Mouse (Mus musculus) cerebral cortex, adult 2 months (tissue): ENCODE measurements around the gene Cdkal1.

ENCODE experiments used
- WGBS: fragments of 180-500 bp; shearing (Covaris S2); methylation state at CpG from one replicate; pipeline ENCODE4 v1.1.7; 2018; 5-methylcytosine and 5-hydroxymethylcytosine counted together

Cdkal1 gene

GRCm38 (mm10) chr13:29623636-29624239, 231.7 kb downstream of the Cdkal1 start:
- 89% methylated on average over 1 of the region's 1 CpGs for WGBS

GRCm38 (mm10) chr13:29621881-29622280, 233.6 kb downstream of the Cdkal1 start:
- WGBS, result 89% methylated on average over 7 of the region's 7 CpGs

GRCm38 (mm10) chr13:29621363-29621762, 234.1 kb downstream of the Cdkal1 start:
- 100% methylated on average over 1 of the region's 1 CpGs for WGBS

GRCm38 (mm10) chr13:29620826-29621225, 234.6 kb downstream of the Cdkal1 start:
- WGBS, result 95% methylated on average over 7 of the region's 7 CpGs

GRCm38 (mm10) chr13:29616654-29617171, 238.8 kb downstream of the Cdkal1 start:
- WGBS, result 89% methylated on average over 3 of the region's 3 CpGs

- 92% methylated on average over 3 of the region's 3 CpGs for WGBS
Observed at GRCm38 (mm10) chr13:29615987-29616386, 239.5 kb downstream of the Cdkal1 start.

- 70% methylated on average over 7 of the region's 7 CpGs for WGBS
Observed at GRCm38 (mm10) chr13:29615081-29615480, 240.4 kb downstream of the Cdkal1 start.

- 64% methylated on average over 13 of the region's 13 CpGs for WGBS
Observed at GRCm38 (mm10) chr13:29610051-29610931, 245.2 kb downstream of the Cdkal1 start.

GRCm38 (mm10) chr13:29609441-29609840, 246.0 kb downstream of the Cdkal1 start:
- WGBS, result 74% methylated on average over 5 of the region's 5 CpGs

GRCm38 (mm10) chr13:29604241-29604640, 251.2 kb downstream of the Cdkal1 start:
- WGBS, result 25% methylated on average over 7 of the region's 7 CpGs

- 72% methylated on average over 6 of the region's 6 CpGs for WGBS
Observed at GRCm38 (mm10) chr13:29603597-29603996, 251.9 kb downstream of the Cdkal1 start.

- WGBS, result 97% methylated on average over 2 of the region's 2 CpGs
Observed at GRCm38 (mm10) chr13:29601033-29601432, 254.4 kb downstream of the Cdkal1 start.

GRCm38 (mm10) chr13:29599646-29600045, 255.8 kb downstream of the Cdkal1 start:
- 82% methylated on average over 2 of the region's 2 CpGs for WGBS

GRCm38 (mm10) chr13:29596735-29597134, 258.7 kb downstream of the Cdkal1 start:
- 74% methylated on average over 3 of the region's 3 CpGs for WGBS

GRCm38 (mm10) chr13:29593096-29593495, 262.4 kb downstream of the Cdkal1 start:
- WGBS, result 95% methylated on average over 3 of the region's 3 CpGs

GRCm38 (mm10) chr13:29590685-29591084, 264.8 kb downstream of the Cdkal1 start:
- WGBS, result 90% methylated on average over 5 of the region's 5 CpGs

- WGBS, result 85% methylated on average over 5 of the region's 5 CpGs
Observed at GRCm38 (mm10) chr13:29590164-29590563, 265.3 kb downstream of the Cdkal1 start.

- 93% methylated on average over 4 of the region's 4 CpGs for WGBS
Observed at GRCm38 (mm10) chr13:29588693-29589092, 266.8 kb downstream of the Cdkal1 start.

GRCm38 (mm10) chr13:29581762-29582700, 273.4 kb downstream of the Cdkal1 start:
- WGBS, result 69% methylated on average over 9 of the region's 9 CpGs

- WGBS, result 95% methylated on average over 7 of the region's 7 CpGs
Observed at GRCm38 (mm10) chr13:29580780-29581179, 274.7 kb downstream of the Cdkal1 start.

- WGBS, result 89% methylated on average over 3 of the region's 3 CpGs
Observed at GRCm38 (mm10) chr13:29580009-29580408, 275.5 kb downstream of the Cdkal1 start.

- WGBS, result 74% methylated on average over 3 of the region's 3 CpGs
Observed at GRCm38 (mm10) chr13:29578621-29579020, 276.9 kb downstream of the Cdkal1 start.
